Mouse (Mus musculus): ENCODE measurements around the gene Tgfb3. TPM values are rescaled to one million over a fixed set of nuclear protein-coding genes. Genes with fewer than 3 reads are reported as not detected.

Gene Tgfb3
- polyA plus RNA-seq, 1 experiment from 2014 or later: 43.1 TPM

- Histone ChIP-seq H3K9ac (no peak overlapping the region), H3K9me3 (no peaks in the 10 kb centered on the region), H3K4me2 (no peak overlapping the region), H3K27me3 (no peaks in the 10 kb centered on the region), H3K36me3 (peaks cover 9% of the 10 kb centered on the region), H3K4me3 (no peak overlapping the region), H3K4me1 (peaks cover 29% of the 10 kb centered on the region), H3K27ac (no peak overlapping the region)
- WGBS: 84% methylated on average over 8 of the region's 8 CpGs
- ATAC-seq (ENCODE audit: insufficient number of reproducible peaks, insufficient read depth, low FRiP score, low TSS enrichment, low read depth): no peak
These were observed 23.8 kb upstream of the Tgfb3 start for GRCm38 (mm10) chr12:86102686-86103085.

GRCm38 (mm10) chr12:86100711-86101110 is 21.9 kb upstream of the Tgfb3 start:
- ATAC-seq (ENCODE audit: insufficient number of reproducible peaks, insufficient read depth, low FRiP score, low TSS enrichment, low read depth): 0 out of 2 replicates have a peak, but pooled peaks have one; percentile 28
- H3K9ac ChIP-seq: no peak overlapping the region
- no peaks in the 10 kb centered on the region for H3K27me3 ChIP-seq
- peaks cover 29% of the 10 kb centered on the region for H3K4me1 ChIP-seq
- peaks cover 15% of the 10 kb centered on the region for H3K36me3 ChIP-seq
- no peak overlapping the region for H3K4me2 ChIP-seq
- peak overlapping the region; percentile 48; the same call in 1 of the 2 replicates for H3K27ac ChIP-seq
- 33% methylated on average over 3 of the region's 3 CpGs for WGBS
- H3K9me3 ChIP-seq: no peaks in the 10 kb centered on the region
- no peak overlapping the region for H3K4me3 ChIP-seq

DNA sequence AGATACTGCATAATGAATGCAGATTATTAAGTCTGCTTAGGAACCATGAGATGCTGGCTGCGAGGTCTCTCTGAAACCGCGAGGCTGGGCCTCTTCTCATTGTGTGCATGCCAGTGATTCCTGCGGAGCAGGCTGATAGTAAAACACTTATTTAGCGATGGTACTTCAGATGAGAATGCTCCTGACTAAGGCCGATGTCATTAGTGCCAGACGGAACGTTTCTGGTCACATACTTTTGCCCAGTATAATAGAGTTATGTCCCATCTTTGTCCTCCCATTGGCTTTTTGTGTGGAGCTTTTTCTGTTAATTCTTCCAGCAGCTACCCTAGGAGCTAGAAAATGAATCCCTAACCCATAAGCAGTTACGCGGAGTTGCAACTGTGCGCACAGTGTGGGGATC is 18.9 kb upstream of the Tgfb3 start:
- Histone ChIP-seq H3K27me3 (no peaks in the 10 kb centered on the region), H3K4me3 (no peak overlapping the region), H3K9ac (no peak overlapping the region), H3K9me3 (no peaks in the 10 kb centered on the region), H3K4me2 (no peak overlapping the region), H3K36me3 (peaks cover 20% of the 10 kb centered on the region; the same call in 1 of the 2 replicates), H3K4me1 (peaks cover 21% of the 10 kb centered on the region), H3K27ac (no peak overlapping the region; the same call in 1 of the 2 replicates)
- WGBS: 86% methylated on average over 11 of the region's 11 CpGs
- no peak for ATAC-seq (ENCODE audit: insufficient number of reproducible peaks, insufficient read depth, low FRiP score, low TSS enrichment, low read depth)

- Histone ChIP-seq H3K9me3 (no peaks in the 10 kb centered on the region), H3K27ac (no peak overlapping the region), H3K36me3 (0 out of 2 replicates have a peak, but pooled peaks cover 14% of the 10 kb centered on the region), H3K4me1 (peaks cover 25% of the 10 kb centered on the region), H3K9ac (no peak overlapping the region), H3K4me2 (no peak overlapping the region), H3K27me3 (no peaks in the 10 kb centered on the region), H3K4me3 (no peak overlapping the region)
- WGBS: 90% methylated on average over 4 of the region's 4 CpGs
- no peak for ATAC-seq (ENCODE audit: insufficient number of reproducible peaks, insufficient read depth, low FRiP score, low TSS enrichment, low read depth)
These were observed 17.0 kb upstream of the Tgfb3 start for GRCm38 (mm10) chr12:86095806-86096205.

GRCm38 (mm10) chr12:86094075-86094474 is 15.2 kb upstream of the Tgfb3 start:
- no peaks in the 10 kb centered on the region for H3K27me3 ChIP-seq
- no peak overlapping the region for H3K4me3 ChIP-seq
- H3K9ac ChIP-seq: no peak overlapping the region
- ATAC-seq (ENCODE audit: insufficient number of reproducible peaks, insufficient read depth, low FRiP score, low TSS enrichment, low read depth): no peak
- peaks cover 16% of the 10 kb centered on the region for H3K36me3 ChIP-seq
- H3K4me2 ChIP-seq: no peak overlapping the region
- no peak overlapping the region for H3K27ac ChIP-seq
- peaks cover 20% of the 10 kb centered on the region for H3K4me1 ChIP-seq
- no peaks in the 10 kb centered on the region for H3K9me3 ChIP-seq
- 89% methylated on average over 4 of the region's 4 CpGs for WGBS

DNA sequence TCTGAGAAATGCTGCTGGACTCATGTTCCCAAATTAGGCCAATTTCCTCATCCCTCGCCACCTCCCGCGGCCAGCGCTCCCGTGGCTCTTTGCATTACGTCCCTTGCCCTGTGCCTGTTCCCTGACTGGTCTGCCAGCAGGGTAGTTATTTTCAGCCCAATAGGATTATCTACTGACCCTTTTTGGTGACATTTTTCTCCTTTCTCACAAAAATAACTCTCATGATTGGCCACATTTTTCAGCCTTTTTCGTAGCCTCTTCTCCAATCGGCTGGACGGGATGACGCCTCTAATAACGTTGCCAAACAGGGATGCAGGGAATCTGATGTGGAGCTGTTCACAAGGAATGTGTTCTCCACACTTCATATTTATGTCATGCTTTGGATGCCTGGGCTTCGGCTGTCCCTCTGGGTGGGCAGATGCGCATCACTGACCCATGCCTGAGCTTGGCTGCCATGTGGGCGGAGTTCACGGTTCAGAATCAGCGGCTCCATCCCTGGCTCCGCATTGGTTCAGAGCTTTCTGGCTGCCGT is 12.8 kb upstream of the Tgfb3 start:
- Histone ChIP-seq H3K4me2 (peak overlapping the region; percentile 29), H3K9ac (no peak overlapping the region), H3K27ac (no peak overlapping the region), H3K36me3 (peaks cover 27% of the 10 kb centered on the region), H3K9me3 (no peaks in the 10 kb centered on the region), H3K4me1 (peaks cover 20% of the 10 kb centered on the region), H3K4me3 (no peak overlapping the region), H3K27me3 (no peaks in the 10 kb centered on the region)
- ATAC-seq (ENCODE audit: insufficient number of reproducible peaks, insufficient read depth, low FRiP score, low TSS enrichment, low read depth): no peak
- WGBS: 27% methylated on average over 18 of the region's 18 CpGs

DNA sequence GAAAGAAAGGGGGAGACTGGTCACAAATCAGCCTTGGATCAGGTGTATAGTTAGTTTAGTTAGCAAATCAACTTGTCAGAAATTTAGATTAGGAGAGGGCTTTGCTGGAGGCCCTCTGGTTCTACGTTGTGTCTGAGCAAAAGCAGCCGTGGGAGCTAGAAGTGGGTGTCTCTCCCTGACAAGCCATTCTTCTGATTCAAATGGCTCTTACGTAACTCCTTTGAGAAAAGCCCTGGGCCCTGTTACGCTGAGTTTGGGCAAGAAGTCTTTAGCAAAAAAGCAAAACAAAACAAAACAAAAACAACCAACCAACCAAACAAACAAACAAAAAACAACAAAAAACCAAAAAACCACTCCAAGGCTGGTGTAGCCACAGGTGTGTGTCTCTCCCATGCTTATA is 11.9 kb upstream of the Tgfb3 start:
- Histone ChIP-seq H3K4me2 (no peak overlapping the region), H3K27me3 (no peaks in the 10 kb centered on the region), H3K27ac (no peak overlapping the region), H3K9ac (no peak overlapping the region), H3K4me3 (no peak overlapping the region), H3K9me3 (no peaks in the 10 kb centered on the region), H3K4me1 (peaks cover 20% of the 10 kb centered on the region), H3K36me3 (peaks cover 29% of the 10 kb centered on the region)
- no peak for ATAC-seq (ENCODE audit: insufficient number of reproducible peaks, insufficient read depth, low FRiP score, low TSS enrichment, low read depth)
- WGBS: 64% methylated on average over 4 of the region's 4 CpGs

DNA sequence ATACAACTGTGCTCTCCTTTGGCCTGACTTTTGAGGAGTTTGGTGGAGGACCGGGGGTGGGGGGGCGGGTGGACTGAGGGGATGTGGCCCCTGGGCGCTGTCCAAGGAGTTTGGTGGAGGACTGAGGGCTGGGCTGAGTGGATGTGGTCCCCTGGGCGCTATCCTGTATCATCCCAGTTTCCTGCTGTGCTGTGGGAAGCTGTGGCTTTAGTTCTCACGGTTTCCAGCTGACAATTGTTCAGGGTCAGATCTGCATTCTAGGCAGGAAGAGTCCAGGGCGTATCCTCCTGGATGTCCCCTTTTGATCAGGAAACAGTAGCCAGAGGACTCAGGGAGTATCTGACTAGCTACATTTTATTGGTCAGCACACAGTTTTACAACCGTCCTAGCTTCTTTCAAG is 9.2 kb upstream of the Tgfb3 start:
- no peak for ATAC-seq (ENCODE audit: insufficient number of reproducible peaks, insufficient read depth, low FRiP score, low TSS enrichment, low read depth)
- Histone ChIP-seq H3K27ac (no peak overlapping the region), H3K36me3 (peaks cover 30% of the 10 kb centered on the region), H3K9me3 (no peaks in the 10 kb centered on the region), H3K9ac (no peak overlapping the region), H3K4me1 (peaks cover 23% of the 10 kb centered on the region), H3K4me3 (no peak overlapping the region), H3K27me3 (no peaks in the 10 kb centered on the region), H3K4me2 (no peak overlapping the region)
- 67% methylated on average over 7 of the region's 7 CpGs for WGBS

DNA sequence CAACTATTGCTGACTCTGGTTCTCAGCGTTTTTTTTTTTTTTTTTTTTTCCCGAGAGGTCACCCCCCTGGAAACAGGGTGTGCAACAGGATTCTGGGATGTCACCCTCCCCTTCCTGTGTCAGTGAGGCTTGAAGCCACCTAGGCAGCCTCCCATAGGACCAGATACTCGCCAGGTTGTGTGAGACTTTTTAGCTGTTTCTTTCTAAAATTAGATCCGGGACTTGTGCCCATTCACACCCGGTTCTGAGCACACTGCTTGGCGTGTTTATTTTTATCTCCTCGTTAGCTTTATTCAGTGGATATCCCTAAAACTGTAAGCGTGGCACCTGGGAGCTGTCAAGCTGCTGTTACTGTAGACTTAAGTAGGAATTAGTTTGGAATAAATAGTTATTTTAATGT is 7.7 kb upstream of the Tgfb3 start:
- no peak for ATAC-seq (ENCODE audit: insufficient number of reproducible peaks, insufficient read depth, low FRiP score, low TSS enrichment, low read depth)
- peaks cover 30% of the 10 kb centered on the region for H3K36me3 ChIP-seq
- no peak overlapping the region for H3K9ac ChIP-seq
- H3K4me2 ChIP-seq: no peak overlapping the region
- no peaks in the 10 kb centered on the region for H3K27me3 ChIP-seq
- no peak overlapping the region for H3K27ac ChIP-seq
- peaks cover 18% of the 10 kb centered on the region for H3K4me1 ChIP-seq
- H3K4me3 ChIP-seq: no peak overlapping the region
- H3K9me3 ChIP-seq: no peaks in the 10 kb centered on the region
- 83% methylated on average over 8 of the region's 8 CpGs for WGBS

DNA sequence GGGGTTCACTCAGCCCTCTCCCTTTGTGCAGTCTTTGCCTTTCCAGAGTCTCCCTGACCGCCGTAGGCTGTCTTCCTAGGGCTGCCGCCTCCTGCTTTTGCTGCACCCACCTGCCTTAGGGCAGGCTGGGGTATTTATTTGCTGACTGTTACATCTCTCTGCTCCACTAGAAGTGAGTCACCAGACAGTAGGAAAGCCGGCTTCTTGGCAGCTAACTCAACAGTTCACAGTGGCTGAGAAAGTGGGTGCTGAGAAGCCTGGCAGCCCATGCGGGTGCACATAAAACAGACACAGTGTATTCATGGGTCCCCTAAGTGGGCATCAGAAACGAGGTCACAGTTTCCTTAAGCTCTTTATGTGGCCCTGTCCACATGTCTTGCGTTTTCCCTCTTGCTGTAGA is 7.0 kb upstream of the Tgfb3 start:
- no peak for ATAC-seq (ENCODE audit: insufficient number of reproducible peaks, insufficient read depth, low FRiP score, low TSS enrichment, low read depth)
- Histone ChIP-seq H3K36me3 (peaks cover 30% of the 10 kb centered on the region), H3K9me3 (no peaks in the 10 kb centered on the region), H3K9ac (no peak overlapping the region), H3K4me1 (peaks cover 11% of the 10 kb centered on the region), H3K4me2 (no peak overlapping the region), H3K4me3 (no peak overlapping the region), H3K27ac (no peak overlapping the region), H3K27me3 (no peaks in the 10 kb centered on the region)
- WGBS: 91% methylated on average over 7 of the region's 7 CpGs

- Histone ChIP-seq H3K4me3 (peak within 1 kb of the TSS; percentile 71), H3K9ac (peak within 1 kb of the TSS; percentile 76), H3K4me1 (peaks cover 17% of the 10 kb centered on the region), H3K36me3 (peaks cover 19% of the 10 kb centered on the region), H3K27me3 (no peaks in the 10 kb centered on the region), H3K4me2 (peak within 1 kb of the TSS; percentile 83), H3K27ac (peak within 1 kb of the TSS; percentile 57; the same call in 1 of the 2 replicates), H3K9me3 (no peaks in the 10 kb centered on the region)
- WGBS: under 1% methylated on average over 35 of the region's 35 CpGs
- ATAC-seq (ENCODE audit: insufficient number of reproducible peaks, insufficient read depth, low FRiP score, low TSS enrichment, low read depth): no peak
These were observed 3.7 kb upstream of the Tgfb3 start, which contains the start of gene Ift43 for GRCm38 (mm10) chr12:86082481-86083012. Gene Ift43, plus strand, starts transcription at chr12:86082541.

GRCm38 (mm10) chr12:86079202-86079667 is 394 bp upstream of the Tgfb3 start:
- H3K36me3 ChIP-seq: no peaks in the 10 kb centered on the region
- peak overlapping the region; percentile 99 for H3K27ac ChIP-seq
- no peaks in the 10 kb centered on the region for H3K9me3 ChIP-seq
- H3K9ac ChIP-seq: peak overlapping the region; percentile 82
- H3K27me3 ChIP-seq: no peaks in the 10 kb centered on the region
- WGBS: under 1% methylated on average over 31 of the region's 31 CpGs
- H3K4me3 ChIP-seq: peak overlapping the region; percentile 58
- H3K4me2 ChIP-seq: peak overlapping the region; percentile 91
- peak; percentile 65 for ATAC-seq (ENCODE audit: insufficient number of reproducible peaks, insufficient read depth, low FRiP score, low TSS enrichment, low read depth)
- H3K4me1 ChIP-seq: peaks cover 45% of the 10 kb centered on the region

Measured in embryonic facial prominence, embryonic 13.5 days (tissue).